Mouse (Mus musculus) Patski (cell line): Measurements from ENCODE around the gene Zdhhc11. TPM values are rescaled to one million over a fixed set of nuclear protein-coding genes. Genes with fewer than 3 reads are reported as not detected.
A peak's percentile ranks its signal among the peaks of the same experiment; 100 is the strongest.

Experiments used
- ATAC-seq: fragments of 100-300 bp; one replicate; pipeline ENCODE4 v1.8.0; 2021
- CTCF ChIA-PET: fragments of 350-600 bp; sonication (Branson Sonifier 250); formaldehyde crosslinking; loops from one replicate; lab custom pipeline; 2022; ENCODE audit warnings: inconsistent platforms; lab: Charles Lee
- POLR2A ChIA-PET: fragments of 350-600 bp; sonication (Branson Sonifier 250); formaldehyde crosslinking; loops from one replicate; lab custom pipeline; 2022; ENCODE audit warnings: antibody characterized with exemption, inconsistent platforms; lab: Charles Lee
- DNase-seq: peaks from one replicate; pipeline ENCODE4 v3.0.0-alpha.2; 2011; ENCODE audit warnings: low read depth, low spot score
- H3K27me3 ChIP-seq: fragments of 371-371 bp; one replicate; pipeline ENCODE4 v1.5.1; 2021
- CTCF ChIP-seq: fragments of 100-300 bp; IDR thresholded peaks from one replicate; pipeline ENCODE4 v1.5.1; 2021
- in situ Hi-C: fragments of 300-500 bp; cut with MboI; formaldehyde crosslinking; loops from 3 replicates; pipeline ENCODE4 v1.11.1; 2018; ENCODE audit warnings: low pct_unique_long_range_greater_than_20kb, mixed read lengths
- polyA plus RNA-seq: library from polyadenylated mRNA; unstranded; gene quantifications from one replicate; pipeline ENCODE4 v1.2.3, GENCODE M21; 2021

Zdhhc11 gene
- not detected for polyA plus RNA-seq

DNA sequence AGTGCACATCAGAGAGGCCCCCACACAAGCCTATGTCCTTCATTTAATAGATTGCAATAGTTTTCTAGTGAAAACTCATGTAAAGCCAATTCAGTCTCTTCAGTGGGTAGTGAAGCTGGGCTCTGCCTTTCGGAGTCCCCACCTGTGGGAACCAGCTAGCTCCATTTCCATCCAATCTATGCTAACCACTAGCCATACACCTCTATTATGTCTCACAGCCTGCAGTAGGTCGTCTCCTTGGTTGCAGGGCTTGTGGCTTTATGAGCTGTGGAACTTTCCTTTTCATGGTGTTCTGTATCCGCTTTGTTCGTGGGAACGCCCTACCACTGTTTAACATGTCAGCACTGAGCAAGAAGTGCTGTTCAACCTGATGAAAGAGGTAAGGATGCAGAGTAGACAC lies at the start of gene Zdhhc11:
Zdhhc11 (plus strand) TSS at position 301 of the 400 bp plus-strand sequence.
- ChIA-PET CTCF (no interaction called here), POLR2A (no interaction called here)
- H3K27me3 ChIP-seq, result no peaks in the 10 kb centered on the region
- in situ Hi-C loops, result no loop called here
- no peak for TF ChIP-seq CTCF
- ATAC-seq, result no peak
- DNase-seq, result no peak

DNA sequence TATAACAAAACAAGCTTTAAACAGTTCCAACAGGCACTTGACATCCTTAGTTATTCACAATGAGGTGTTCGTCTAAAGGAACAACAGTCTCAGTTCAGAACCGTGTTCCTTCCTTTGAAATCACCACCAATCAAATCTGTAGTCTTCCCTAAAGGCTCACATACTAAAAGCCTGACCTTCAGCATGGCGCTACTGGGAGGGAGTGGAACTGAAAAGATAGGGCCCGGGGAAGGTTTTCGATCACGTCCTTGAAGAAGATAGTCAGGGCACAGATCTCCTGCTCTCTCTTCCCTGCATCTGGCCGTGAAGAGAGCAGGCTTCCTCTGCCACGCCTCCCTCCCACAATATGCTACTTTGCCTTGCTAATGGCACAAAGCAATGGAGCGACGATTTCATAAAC lies 31.4 kb upstream of the Zdhhc11 start:
- in situ Hi-C loops, result no loop called here
- ATAC-seq (no peak), DNase-seq (no peak)
- ChIA-PET POLR2A (no interaction called here), CTCF (no interaction called here)
- H3K27me3 ChIP-seq, result no peaks in the 10 kb centered on the region
- TF ChIP-seq CTCF, result no peak

DNA sequence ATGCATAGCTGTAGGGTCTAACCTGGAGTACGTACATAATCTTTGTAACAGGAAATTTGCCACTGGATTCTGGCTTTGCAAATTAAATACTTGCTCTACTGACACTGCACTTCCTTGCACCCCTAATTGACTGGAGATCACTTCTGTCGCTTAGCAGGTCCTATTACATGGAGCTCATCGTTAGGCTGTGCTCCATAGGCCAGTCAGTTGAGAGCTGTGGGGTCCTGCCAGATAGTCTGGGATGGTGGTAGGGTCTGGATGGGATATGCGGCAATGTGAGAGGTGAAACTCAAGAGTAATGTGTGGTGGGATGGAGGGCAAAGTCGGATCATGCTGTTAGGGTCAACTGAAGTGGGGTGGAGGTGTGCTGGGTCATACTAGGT lies 26.7 kb upstream of the Zdhhc11 start:
- ChIA-PET POLR2A (no interaction called here), CTCF (interaction anchor here (1.3 kb wide), 1 partner anchor 34 kb away, joined by 3 read pairs; no protein-coding TSS in a partner anchor)
- no peak for TF ChIP-seq CTCF
- ATAC-seq (peak; percentile 3), DNase-seq (no peak)
- in situ Hi-C loops, result no loop called here
- H3K27me3 ChIP-seq, result no peaks in the 10 kb centered on the region

DNA sequence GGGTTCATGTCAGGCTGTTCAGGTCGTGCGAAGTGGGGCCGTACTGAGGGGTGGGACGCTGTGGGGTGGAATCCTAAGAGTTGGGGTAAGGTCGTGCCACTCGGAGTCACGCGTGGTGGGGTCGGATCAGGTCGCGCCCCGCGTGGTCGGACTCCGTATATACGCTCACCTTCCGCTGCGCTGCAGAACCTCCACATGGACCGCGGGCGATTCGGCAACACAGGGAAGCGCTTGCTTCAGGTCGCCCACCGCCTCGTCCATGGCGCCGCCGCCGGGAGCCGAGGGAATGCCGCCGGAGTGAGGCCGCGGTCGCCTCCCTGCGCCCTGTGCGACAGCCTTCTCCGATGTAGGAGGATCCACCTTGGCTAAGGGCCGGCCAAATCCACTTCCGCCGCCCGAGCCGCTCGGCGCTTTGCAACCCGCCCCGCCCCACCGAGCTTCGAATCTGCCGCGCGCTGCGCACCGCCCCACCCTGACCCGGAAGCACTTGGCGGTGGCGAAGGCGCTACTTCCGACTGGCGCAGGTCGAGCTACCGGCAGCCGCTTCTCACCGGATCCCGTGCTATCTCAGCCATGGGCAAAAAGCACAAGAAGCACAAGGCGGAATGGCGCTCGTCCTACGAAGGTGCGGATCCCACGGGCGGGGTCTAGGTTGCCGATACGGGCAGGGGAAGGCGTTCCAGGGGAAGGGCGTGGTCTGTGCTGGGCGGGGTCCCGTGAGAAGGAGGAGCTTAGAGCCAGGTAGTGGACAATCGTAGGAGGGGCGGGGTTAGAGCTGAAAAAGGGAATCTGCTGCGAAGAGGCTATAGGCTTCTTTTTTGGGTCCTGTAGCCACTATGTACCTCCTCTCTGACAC lies 26.1 kb upstream of the Zdhhc11 start, which contains the start of the genes Trip13 and Brd9:
Trip13 (minus strand) TSS at position 464 of the 856 bp plus-strand sequence.
Brd9 (plus strand) TSS at position 491 of the 856 bp plus-strand sequence.
- DNase-seq (peak; percentile 24), ATAC-seq (peak; percentile 89)
- POLR2A ChIA-PET, result interaction anchor here (0.9 kb wide), 1 partner anchor 14 kb away, joined by 3 read pairs; no protein-coding TSS in a partner anchor
- no peak for TF ChIP-seq CTCF
- CTCF ChIA-PET, result interaction anchor here (1.3 kb wide), 1 partner anchor 33 kb away, joined by 3 read pairs; no protein-coding TSS in a partner anchor
- H3K27me3 ChIP-seq, result no peaks in the 10 kb centered on the region
- in situ Hi-C loops, result no loop called here

DNA sequence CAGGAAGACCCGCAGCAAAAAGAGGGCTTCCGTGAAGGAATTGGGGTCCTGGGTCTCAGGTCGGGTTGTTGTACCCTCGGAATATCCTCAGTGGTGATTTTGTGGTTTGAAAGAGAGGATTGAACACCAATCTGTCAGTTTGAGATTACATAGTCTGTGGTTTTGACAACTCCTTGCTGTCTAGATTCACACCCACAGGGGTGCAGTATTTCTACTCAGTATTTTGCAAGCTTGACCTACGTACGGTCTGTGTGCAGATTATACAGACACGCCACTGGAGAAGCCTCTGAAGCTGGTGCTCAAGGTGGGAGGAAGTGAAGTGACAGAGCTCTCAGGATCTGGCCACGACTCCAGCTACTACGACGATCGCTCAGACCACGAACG lies 25.5 kb upstream of the Zdhhc11 start:
- ATAC-seq (peak; percentile 3), DNase-seq (no peak)
- TF ChIP-seq CTCF, result no peak
- H3K27me3 ChIP-seq, result no peaks in the 10 kb centered on the region
- POLR2A ChIA-PET, result interaction anchor here (0.9 kb wide), 1 partner anchor 13 kb away, joined by 3 read pairs; no protein-coding TSS in a partner anchor
- in situ Hi-C loops, result no loop called here
- CTCF ChIA-PET, result no interaction called here

DNA sequence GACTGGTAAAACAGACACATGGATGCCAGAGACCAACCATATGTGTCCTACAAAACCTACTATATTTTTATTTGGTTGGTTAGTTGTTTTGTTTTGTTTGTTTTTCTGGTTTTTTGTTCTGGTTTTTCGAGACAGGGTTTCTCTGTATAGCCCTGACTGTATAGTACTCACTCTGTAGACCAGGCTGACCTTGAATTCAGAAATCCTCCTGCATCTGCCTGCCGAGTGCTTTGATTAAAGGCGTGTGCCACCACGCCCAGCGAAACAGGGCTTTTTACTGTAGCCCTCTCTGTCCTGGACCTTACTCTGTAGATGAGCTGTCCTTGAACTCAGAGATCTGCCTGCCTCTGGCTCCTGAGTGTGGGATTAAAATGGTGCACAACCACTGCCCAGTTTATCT lies 24.6 kb upstream of the Zdhhc11 start:
- TF ChIP-seq CTCF, result no peak

DNA sequence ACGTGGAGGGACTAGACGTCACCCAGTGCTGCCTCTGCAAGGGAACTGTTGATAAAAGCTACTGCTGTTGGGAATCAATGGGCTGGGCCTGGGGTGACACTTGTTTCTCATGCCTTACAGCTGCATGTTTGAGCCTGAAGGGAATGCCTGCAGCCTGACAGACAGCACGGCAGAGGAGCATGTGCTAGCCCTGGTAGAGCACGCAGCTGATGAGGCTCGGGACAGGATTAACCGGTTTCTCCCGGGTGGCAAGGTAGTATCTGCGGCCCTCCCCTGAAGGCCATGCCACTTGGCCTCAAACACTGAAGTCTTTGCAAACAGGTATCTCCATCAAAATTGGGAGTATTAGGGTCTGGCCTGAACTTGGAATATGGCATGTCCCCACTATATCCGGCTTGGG lies 19.0 kb upstream of the Zdhhc11 start:
- no peak for TF ChIP-seq CTCF
- DNase-seq (no peak), ATAC-seq (no peak)
- ChIA-PET POLR2A (no interaction called here), CTCF (no interaction called here)
- H3K27me3 ChIP-seq, result no peaks in the 10 kb centered on the region
- in situ Hi-C loops, result no loop called here

More for the DNA sequence above, 24.6 kb upstream of the Zdhhc11 start:
- POLR2A ChIA-PET, result no interaction called here
- in situ Hi-C loops, result no loop called here
- no peak for ATAC-seq
- H3K27me3 ChIP-seq, result no peaks in the 10 kb centered on the region
- CTCF ChIA-PET, result no interaction called here
- DNase-seq, result no peak

DNA sequence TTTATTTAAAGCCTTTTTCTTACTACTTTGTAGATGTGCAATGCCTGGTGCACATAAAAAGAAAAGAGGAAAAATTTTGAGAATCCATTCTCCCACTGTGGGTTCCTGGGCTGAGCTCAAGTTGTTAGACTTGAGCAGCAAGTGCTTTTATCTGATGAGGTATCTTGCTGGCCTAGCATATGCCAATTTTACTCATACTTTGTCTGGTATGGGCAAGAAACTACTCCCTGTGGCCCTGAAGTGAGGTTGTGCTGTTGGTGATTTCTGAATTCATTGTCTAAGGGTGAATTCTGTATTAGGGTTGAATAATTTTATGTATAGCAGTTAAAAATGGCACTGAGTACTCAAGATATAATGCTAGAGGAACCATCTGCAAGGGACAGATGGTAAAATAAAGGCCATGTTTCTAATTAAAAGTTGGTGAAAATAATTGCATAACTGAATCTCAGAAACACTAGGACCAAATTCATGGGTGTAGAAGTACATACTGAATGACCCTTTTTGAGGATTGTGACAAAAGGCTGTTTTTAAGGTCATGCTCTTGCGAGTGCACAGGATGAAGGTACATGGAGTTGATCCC lies 10.0 kb upstream of the Zdhhc11 start:
- ChIA-PET POLR2A (no interaction called here), CTCF (interaction anchor here (0.9 kb wide), 1 partner anchor 13 kb away, joined by 3 read pairs; no protein-coding TSS in a partner anchor)
- DNase-seq (no peak), ATAC-seq (no peak)
- no peaks in the 10 kb centered on the region for H3K27me3 ChIP-seq
- no peak for TF ChIP-seq CTCF
- in situ Hi-C loops, result no loop called here

DNA sequence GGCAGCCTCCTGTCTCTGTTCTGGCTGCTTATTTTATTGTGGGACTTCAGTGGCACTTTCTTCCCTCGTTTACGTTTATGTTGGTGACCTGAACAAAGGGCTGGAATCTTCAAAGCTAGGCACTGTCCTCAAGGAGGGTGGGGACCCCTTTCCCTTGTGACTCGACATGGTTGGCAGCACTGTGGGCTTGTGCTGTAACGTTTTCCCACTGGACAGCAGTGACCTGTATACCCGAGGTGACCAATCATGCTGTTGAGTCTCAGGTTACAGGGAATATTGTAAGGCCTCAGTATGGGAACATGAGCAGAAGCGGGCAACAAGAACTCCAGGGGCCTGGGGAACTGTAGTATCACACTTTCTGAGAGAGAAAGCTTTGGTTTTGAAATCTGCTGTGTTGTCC lies 9.0 kb upstream of the Zdhhc11 start:
- ChIA-PET CTCF (no interaction called here), POLR2A (no interaction called here)
- no peaks in the 10 kb centered on the region for H3K27me3 ChIP-seq
- in situ Hi-C loops, result no loop called here
- no peak for TF ChIP-seq CTCF
- ATAC-seq (no peak), DNase-seq (no peak)

DNA sequence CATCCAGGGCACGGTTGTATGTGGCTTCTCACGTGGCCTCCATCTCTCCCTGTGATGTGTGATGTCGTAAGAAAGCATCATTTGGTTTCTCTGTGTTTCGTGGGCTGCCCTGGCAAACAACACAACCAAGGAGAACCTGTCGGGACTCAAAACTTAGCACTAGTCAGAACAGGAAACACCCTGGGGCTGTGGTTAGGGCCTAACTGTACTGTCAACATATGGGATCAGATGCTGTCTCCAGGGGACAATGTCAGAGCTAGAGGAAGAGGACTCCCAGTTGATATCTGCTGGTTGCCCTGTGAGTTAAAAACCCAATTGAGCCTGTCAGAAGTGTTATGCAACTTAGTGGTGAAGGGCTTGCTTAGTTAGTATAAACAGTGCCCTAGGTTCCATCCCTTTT lies 8.1 kb upstream of the Zdhhc11 start:
- POLR2A ChIA-PET, result no interaction called here
- no peak for TF ChIP-seq CTCF
- no peak for DNase-seq
- in situ Hi-C loops, result no loop called here
- CTCF ChIA-PET, result no interaction called here
- no peak for ATAC-seq
- no peaks in the 10 kb centered on the region for H3K27me3 ChIP-seq
